Mouse (Mus musculus) kidney, adult 9 months (tissue): ENCODE results near the gene Ddx5.
"Not testable (repeated sequence)": the region's sequence is repeated elsewhere in the genome, so short reads cannot be mapped to it uniquely, and the experiment has no call there.

Experiments
- DNase-seq: peaks from one replicate; pipeline ENCODE4 v3.0.0; 2022

The Ddx5 gene

DNA sequence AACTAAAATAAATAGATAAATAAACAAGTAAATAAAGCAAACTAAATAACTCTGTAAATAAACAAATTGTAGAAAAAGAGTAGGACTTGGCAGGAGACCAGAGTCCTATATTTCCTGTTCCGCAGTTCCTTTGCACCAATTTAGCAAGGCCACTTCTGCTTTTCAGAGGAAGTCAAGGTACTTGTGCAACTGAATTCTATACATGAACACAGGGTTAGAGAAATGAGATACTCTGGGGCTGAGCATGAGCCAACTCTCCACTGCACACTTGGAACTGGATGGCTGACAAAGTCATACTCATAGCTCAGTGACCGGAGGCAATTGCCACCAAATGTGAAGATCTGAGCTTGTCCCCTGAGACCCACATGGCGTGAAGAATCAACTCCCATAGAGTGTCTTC, 30.0 kb downstream of the Ddx5 start:
- no peak for DNase-seq

DNA sequence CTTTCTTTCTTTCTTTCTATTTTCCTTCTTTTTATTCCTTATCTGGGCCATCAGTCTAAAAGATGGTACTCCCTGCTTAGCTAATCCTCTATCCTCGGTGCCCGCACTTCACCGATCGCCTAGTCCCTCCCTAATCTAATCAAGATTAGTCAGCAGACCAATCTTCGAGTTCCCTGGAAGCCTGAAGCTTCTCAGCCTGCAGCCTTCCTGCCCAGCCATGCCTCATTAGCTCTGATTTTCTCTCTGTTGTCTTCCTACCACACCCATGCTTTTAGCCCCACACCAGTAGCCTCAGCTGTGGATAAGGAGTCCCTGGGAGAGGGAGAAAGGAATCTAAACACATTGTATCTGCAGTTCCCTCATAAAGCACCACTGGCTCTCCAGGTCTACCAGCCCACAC, 33.4 kb downstream of the Ddx5 start:
- DNase-seq = no peak

DNA sequence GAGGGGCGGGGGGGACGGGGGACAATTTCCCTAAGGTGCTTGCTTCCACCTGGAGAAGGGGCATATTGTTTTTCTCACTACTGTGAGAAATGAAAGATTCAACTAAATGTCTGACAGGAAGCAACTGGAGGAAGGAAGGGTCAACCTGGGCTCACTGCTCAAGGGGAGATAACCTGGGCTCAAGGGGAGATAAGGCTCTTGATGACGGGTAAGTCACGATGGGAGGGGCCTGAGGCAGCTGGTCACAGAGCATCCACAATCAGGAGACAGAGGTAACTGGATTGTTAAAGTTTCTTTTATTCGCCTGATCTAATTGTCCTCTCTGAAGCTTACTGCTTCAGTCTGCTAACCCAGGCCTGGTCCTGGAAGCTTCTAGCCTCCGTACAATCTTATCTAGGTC, 35.7 kb downstream of the Ddx5 start:
- no peak for DNase-seq

DNA sequence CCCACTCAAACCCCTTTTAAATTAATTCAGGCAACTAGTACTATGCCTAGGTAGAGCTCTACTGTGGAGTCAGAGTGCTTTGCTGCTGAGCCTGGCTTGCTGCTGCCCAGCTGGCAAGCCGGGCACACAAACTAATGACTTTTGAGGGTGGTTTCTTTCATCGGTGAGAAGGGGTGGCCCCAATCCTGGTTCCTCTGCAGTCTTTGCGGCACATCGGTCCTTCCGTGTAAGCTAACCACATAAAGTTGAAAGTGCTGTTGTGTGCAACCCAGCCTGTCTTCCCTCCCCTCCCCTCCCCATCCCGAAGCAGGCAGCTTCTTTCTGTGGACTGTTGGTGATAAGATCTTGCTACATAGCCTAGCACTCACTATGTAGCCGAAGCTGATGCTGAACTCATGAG, 36.9 kb downstream of the Ddx5 start:
- no peak for DNase-seq

DNA sequence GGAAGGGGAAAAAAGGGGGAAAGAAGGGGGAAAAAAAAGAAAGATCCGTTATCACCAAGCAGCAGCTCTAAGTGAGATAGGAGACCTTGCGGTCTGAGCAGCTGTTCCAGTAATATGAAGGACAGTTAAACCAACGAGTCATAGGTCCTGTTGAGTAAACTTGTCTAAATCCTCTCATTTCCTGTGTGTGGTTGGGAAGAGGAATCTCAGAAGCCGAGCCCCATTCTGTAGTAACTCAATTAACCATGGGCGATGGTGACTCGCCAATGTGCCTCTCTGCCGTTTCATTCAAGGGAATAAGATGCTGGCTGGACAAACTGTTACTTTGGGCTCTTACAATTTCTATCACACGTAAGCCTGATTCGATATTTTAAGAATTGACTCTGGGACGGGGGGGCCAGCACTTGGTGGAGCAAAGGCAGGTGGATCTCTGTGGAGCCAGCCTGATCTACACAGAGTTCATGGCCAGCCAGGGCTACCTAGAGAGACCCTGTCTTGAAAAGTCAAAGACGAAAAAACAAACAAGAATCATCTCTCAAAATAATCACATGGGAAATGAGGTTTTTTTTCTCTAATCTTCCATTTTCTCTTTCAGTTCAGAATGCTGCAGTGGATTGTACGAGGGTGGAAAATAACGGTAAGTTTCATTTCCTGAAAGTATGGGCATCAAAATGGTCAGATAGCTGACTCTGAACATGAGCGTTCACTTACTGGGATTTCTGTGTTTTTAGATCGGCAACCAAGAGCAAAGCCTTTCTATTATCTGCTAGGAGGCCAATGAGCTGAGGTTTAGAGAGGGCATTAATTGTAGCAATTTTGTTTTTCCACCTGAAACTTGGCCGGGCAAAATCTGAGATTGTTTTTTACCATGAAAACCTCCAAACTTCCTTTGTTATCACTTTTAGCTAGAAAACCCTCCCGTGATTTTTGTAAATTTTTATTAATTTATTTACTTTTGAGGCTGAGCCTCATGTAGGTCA, 37.7 kb downstream of the Ddx5 start, which contains the start of gene Milr1:
Milr1 (plus strand) TSS at position 188 of the 980 bp plus-strand sequence.
- DNase-seq = no peak

DNA sequence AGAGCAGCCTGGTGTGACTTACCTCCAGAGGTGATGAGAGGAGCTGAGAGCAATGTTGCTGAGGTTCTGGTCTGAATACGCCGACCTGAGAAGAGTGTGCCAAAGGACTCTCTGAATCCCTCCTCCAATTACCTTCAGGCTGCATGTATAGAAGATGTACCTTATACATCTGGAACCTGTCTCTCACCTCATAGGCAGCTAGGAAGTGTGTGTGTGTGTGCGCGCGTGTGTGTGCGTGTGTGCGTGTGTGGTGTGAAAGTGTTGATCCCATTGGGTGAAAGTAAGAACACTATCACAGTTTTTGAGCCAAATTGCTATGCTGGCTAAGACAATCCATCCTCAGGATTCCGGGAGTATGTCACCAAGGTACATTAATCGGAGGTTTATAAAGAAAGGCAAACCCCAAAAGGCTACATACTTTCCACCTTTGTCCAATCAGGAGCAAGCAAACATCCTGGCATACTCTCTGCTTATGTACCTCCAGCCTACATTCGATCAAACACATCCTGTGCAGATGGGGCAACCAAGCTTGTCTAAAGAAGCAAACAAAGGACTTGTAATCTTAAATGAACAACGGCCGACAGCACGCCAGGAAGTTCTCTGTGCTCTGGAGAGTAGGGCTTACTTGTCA, 38.7 kb downstream of the Ddx5 start, which contains the start of gene Pecam1:
Pecam1 (minus strand) TSS at position 508 of the 631 bp plus-strand sequence.
- no peak for DNase-seq

DNA sequence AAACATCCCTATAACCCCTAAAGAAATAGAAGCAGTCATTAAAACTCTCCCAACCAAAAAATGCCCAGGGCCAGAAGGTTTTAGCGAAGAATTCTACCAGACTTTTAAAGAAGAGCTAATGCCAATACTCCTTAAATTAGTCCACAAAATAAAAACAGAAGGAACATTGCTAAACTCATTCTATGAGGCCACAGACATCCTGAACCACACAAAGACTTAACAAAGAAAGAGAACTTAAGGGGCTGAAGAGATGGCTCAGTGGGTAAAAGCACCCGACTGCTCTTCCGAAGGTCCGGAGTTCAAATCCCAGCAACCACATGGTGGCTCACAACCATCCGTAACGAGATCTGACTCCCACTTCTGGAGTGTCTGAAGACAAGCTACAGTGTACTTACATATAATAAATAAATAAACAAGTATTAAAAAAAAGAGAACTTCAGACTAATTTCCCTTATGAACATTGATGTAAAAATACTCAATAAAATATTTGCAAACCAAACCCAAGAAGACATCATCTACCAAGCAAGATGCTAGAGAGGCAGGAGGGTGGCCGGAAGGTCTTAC, 39.3 kb downstream of the Ddx5 start:
- DNase-seq = not testable (repeated sequence)

DNA sequence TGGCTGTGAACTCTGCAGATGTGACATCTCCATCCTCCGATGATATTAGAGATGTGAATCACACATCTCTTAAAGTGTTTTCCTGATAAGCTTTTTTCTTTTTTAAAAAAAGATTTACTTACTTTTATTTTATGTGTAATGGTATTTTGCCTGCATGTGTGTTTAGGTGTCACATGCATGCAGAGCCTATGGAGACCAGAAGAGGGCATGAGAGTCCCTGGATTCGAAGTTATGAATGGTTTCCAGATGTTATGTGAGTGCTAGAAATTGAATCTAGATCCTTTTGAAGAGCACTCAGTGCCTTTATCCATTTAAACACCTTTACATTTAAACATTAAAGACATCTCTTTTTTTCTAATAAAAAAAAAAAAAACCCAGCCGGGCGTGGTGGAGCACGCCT, 44.0 kb downstream of the Ddx5 start:
- DNase-seq = no peak

DNA sequence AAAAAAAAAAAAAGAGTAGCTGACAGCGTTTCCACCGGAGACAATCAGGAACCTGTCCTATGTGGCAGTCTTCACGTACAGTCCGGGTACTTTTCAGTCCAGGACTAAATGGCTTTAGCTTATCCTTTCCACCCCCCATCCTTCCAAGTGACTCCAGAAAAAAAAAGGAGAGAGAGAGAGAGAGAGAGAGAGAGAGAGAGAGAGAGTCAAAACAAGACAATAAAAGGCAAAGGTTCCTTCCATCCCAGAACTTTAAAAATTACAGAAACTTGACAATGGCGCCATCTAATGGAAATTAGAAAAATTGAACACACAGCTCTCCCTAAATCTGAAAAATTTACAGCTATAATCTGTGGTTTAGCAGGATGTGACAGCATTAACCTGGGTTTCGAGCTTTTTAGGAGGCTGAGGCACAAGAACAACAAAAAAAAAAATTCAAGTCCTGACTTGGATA, 46.6 kb downstream of the Ddx5 start:
- no peak for DNase-seq

DNA sequence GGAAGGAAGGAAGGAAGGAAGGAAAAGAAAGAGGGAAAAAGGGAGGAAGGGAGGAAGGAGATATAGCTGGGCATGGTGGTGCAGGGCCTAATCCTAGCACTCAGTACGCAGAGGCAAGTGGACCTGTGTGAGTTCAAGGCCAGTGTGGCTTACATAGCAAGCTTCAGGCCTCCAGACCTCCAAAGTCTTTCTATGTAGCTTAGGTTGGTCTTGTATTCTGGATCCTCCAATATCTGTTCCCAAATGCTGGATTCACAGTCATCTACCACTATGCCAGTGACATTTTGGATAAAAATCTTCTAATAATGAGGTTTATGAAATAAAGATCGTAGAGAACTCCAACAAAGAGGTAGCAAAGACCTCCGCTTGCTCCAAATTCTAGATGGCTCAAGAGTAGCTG, 47.2 kb downstream of the Ddx5 start:
- DNase-seq = no peak

DNA sequence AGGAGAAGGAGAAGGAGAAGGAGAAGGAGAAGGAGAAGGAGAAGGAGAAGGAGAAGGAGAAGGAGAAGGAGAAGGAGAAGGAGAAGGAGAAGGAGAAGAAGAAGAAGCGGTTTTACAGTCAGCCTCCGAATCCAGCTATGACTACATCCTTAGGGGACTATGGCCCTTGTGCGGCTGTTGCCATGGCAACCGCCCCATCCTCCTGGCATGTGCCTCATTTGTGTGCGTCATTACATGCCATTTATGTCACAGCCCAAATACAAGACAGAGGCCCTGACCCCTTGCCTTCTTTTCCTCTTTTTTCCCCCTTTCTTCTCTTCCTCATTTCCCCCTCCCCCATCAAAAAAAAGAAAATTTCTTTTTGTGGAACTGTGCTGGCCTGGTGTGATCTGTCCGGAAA, 47.8 kb downstream of the Ddx5 start:
- DNase-seq = no peak

DNA sequence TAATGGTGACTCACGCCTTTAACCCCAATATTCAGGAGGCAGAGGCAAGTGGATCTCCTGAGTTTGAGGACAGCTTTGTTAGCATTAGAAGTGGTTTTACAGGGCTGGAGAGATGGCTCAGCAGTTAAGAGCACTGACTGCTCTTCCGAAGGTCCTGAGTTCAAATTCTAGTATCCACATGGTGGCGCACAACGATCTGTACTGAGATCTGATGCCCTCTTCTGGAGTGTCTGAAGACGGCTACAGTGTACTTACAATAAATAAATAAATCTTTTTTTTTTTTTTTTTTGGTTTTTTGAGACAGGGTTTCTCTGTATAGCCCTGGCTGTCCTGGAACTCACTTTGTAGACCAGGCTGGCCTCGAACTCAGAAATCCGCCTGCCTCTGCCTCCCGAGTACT, 48.3 kb downstream of the Ddx5 start:
- DNase-seq = not testable (repeated sequence)

DNA sequence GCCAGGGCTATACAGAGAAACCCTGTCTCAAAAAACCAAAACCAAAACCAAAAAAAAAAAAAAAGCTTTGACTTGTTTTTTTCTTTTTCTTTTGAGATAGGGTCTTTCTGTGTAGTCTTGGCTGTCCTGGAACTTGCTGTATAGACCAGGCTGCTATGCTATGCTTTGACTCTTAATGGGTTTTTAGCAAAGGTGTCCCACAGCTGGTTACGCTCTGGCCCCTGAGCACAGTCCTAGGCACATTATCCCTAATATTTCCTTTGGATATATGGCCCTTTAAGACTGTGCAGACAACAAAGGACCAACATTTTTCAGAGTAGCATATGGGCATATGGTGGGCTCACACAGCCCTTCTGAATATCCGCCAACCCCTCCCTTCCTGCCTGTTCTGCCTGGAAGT, 49.9 kb downstream of the Ddx5 start:
- no peak for DNase-seq

DNA sequence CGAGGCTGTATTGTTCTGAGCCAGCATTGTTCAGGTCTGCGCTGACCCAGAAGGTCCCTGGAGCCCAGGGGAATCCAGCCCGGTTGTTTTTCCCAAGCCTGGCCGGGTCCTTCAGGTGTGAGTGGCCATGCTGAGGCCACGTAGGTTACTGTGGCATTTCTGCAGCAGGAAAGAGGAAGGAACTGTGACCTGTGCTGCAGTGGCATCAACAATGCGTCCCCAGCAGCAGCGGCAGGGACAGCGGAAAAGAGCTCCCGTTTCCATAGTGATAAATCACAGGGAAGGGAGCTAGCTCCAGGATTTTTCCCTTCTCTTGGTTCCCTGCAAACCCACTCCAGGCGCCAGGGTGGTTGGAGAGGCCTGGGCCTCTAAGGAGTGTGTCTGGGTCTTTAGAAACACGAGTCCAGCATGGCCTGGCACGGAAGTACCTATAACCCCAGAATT, 51.8 kb downstream of the Ddx5 start:
- peak; percentile 48 for DNase-seq

DNA sequence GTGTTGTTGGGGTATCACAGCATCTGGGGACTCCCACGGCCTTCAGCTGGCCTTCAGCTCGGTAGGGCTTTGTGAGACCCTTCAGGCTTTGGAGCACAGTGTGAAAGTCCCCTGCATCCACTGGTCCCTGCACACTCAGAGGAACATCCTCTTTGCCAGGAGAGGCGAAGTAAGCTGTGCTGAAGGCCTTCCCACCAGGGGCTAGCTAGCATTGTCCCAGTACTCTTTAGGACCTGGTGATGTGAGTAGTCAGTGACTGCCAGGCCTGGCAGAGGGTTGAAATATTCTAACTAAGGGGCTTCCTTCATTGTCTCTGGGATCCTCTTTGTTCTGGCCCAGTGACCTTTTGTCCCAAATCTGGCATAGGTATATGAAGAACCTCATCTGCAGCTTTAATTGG, 52.4 kb downstream of the Ddx5 start:
- no peak for DNase-seq

DNA sequence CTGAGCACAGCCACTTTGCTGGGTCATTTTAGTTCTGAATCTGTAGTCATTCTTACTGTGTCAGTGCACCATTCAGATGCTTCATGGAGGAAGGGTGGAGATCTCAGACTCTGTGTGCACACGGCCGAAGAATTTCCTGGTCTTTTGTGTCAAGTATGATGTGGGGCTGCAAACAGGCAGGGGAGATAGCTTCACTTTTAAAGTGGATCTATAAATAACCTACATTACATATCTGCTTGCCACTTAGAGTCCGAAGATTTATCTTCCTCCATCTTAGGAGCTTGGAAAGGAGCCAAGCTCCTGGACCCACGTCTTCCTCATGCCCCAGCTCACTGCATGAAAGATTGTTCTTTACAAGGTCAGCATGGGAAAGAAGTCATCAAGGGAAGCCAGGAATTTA, 58.3 kb downstream of the Ddx5 start:
- peak; percentile 43 for DNase-seq
